Mouse (Mus musculus): ENCODE data around the gene Arhgap44. TPM values are rescaled to one million over a fixed set of nuclear protein-coding genes. Genes with fewer than 3 reads are reported as not detected.

Arhgap44 gene
- polyA plus RNA-seq, 1 experiment = 1.1 TPM

- no peaks in the 10 kb centered on the region for H3K36me3 ChIP-seq (ENCODE audit: control insufficient read depth, insufficient read depth, low read length)
- no peak overlapping the region for H3K4me3 ChIP-seq (ENCODE audit: low read depth, low read length)
- no peak overlapping the region for H3K27ac ChIP-seq (ENCODE audit: insufficient read depth, low read depth, low read length)
- no peaks in the 10 kb centered on the region for H3K4me1 ChIP-seq (ENCODE audit: control insufficient read depth, insufficient read depth, insufficient read length, low read length)
- H3K27me3 ChIP-seq (ENCODE audit: control insufficient read depth, insufficient read depth, low read length) = no peaks in the 10 kb centered on the region
- TF ChIP-seq CTCF (IDR thresholded peaks at IDR 0.05; ENCODE audit: extremely low read depth, insufficient read length, insufficient replicate concordance, low read depth, low read length) = no peak
- 84% methylated on average over 3 of the region's 3 CpGs for WGBS
Observed at GRCm38 (mm10) chr11:65139030-65139429, 23.7 kb downstream of the Arhgap44 start.

- WGBS = 56% methylated on average over 2 of the region's 2 CpGs
- H3K4me1 ChIP-seq (ENCODE audit: control insufficient read depth, insufficient read depth, insufficient read length, low read length) = no peaks in the 10 kb centered on the region
- H3K27me3 ChIP-seq (ENCODE audit: control insufficient read depth, insufficient read depth, low read length) = no peaks in the 10 kb centered on the region
- H3K4me3 ChIP-seq (ENCODE audit: low read depth, low read length) = no peak overlapping the region
- TF ChIP-seq CTCF (IDR thresholded peaks at IDR 0.05; ENCODE audit: extremely low read depth, insufficient read length, insufficient replicate concordance, low read depth, low read length) (no peak), POLR2A (IDR thresholded peaks at IDR 0.05; ENCODE audit: low read depth, low read length) (no peak)
- no peak overlapping the region for H3K27ac ChIP-seq (ENCODE audit: insufficient read depth, low read depth, low read length)
- no peaks in the 10 kb centered on the region for H3K36me3 ChIP-seq (ENCODE audit: control insufficient read depth, insufficient read depth, low read length)
Observed at GRCm38 (mm10) chr11:65137145-65137652, 25.6 kb downstream of the Arhgap44 start.

GRCm38 (mm10) chr11:65135251-65135739 lies 27.5 kb downstream of the Arhgap44 start:
- Histone ChIP-seq H3K27ac (ENCODE audit: insufficient read depth, low read depth, low read length) (no peak overlapping the region), H3K36me3 (ENCODE audit: control insufficient read depth, insufficient read depth, low read length) (no peaks in the 10 kb centered on the region), H3K4me3 (ENCODE audit: low read depth, low read length) (no peak overlapping the region), H3K4me1 (ENCODE audit: control insufficient read depth, insufficient read depth, insufficient read length, low read length) (no peaks in the 10 kb centered on the region), H3K27me3 (ENCODE audit: control insufficient read depth, insufficient read depth, low read length) (no peaks in the 10 kb centered on the region)
- 79% methylated on average over 8 of the region's 8 CpGs for WGBS
- TF ChIP-seq CTCF (IDR thresholded peaks at IDR 0.05; ENCODE audit: extremely low read depth, insufficient read length, insufficient replicate concordance, low read depth, low read length) = no peak
- TF ChIP-seq POLR2A (IDR thresholded peaks at IDR 0.05; ENCODE audit: low read depth, low read length) = no peak

- H3K4me3 ChIP-seq (ENCODE audit: low read depth, low read length) = no peak overlapping the region
- H3K27me3 ChIP-seq (ENCODE audit: control insufficient read depth, insufficient read depth, low read length) = no peaks in the 10 kb centered on the region
- H3K4me1 ChIP-seq (ENCODE audit: control insufficient read depth, insufficient read depth, insufficient read length, low read length) = no peaks in the 10 kb centered on the region
- H3K27ac ChIP-seq (ENCODE audit: insufficient read depth, low read depth, low read length) = no peak overlapping the region
- WGBS = 88% methylated on average over 4 of the region's 4 CpGs
- TF ChIP-seq CTCF (IDR thresholded peaks at IDR 0.05; ENCODE audit: extremely low read depth, insufficient read length, insufficient replicate concordance, low read depth, low read length) (no peak), POLR2A (IDR thresholded peaks at IDR 0.05; ENCODE audit: low read depth, low read length) (no peak)
- no peaks in the 10 kb centered on the region for H3K36me3 ChIP-seq (ENCODE audit: control insufficient read depth, insufficient read depth, low read length)
Observed at GRCm38 (mm10) chr11:65133661-65134060, 29.1 kb downstream of the Arhgap44 start.

GRCm38 (mm10) chr11:65129110-65129509 lies 33.7 kb downstream of the Arhgap44 start:
- Histone ChIP-seq H3K36me3 (ENCODE audit: control insufficient read depth, insufficient read depth, low read length) (no peaks in the 10 kb centered on the region), H3K27ac (ENCODE audit: insufficient read depth, low read depth, low read length) (no peak overlapping the region), H3K4me3 (ENCODE audit: low read depth, low read length) (no peak overlapping the region), H3K27me3 (ENCODE audit: control insufficient read depth, insufficient read depth, low read length) (no peaks in the 10 kb centered on the region), H3K4me1 (ENCODE audit: control insufficient read depth, insufficient read depth, insufficient read length, low read length) (no peaks in the 10 kb centered on the region)
- TF ChIP-seq CTCF (IDR thresholded peaks at IDR 0.05; ENCODE audit: extremely low read depth, insufficient read length, insufficient replicate concordance, low read depth, low read length) (no peak), POLR2A (IDR thresholded peaks at IDR 0.05; ENCODE audit: low read depth, low read length) (no peak)
- 84% methylated on average over 4 of the region's 4 CpGs for WGBS

GRCm38 (mm10) chr11:65128666-65129065 lies 34.1 kb downstream of the Arhgap44 start:
- no peaks in the 10 kb centered on the region for H3K27me3 ChIP-seq (ENCODE audit: control insufficient read depth, insufficient read depth, low read length)
- H3K4me3 ChIP-seq (ENCODE audit: low read depth, low read length) = no peak overlapping the region
- H3K4me1 ChIP-seq (ENCODE audit: control insufficient read depth, insufficient read depth, insufficient read length, low read length) = no peaks in the 10 kb centered on the region
- H3K36me3 ChIP-seq (ENCODE audit: control insufficient read depth, insufficient read depth, low read length) = no peaks in the 10 kb centered on the region
- no peak for TF ChIP-seq CTCF (IDR thresholded peaks at IDR 0.05; ENCODE audit: extremely low read depth, insufficient read length, insufficient replicate concordance, low read depth, low read length)
- TF ChIP-seq POLR2A (IDR thresholded peaks at IDR 0.05; ENCODE audit: low read depth, low read length) = no peak
- no peak overlapping the region for H3K27ac ChIP-seq (ENCODE audit: insufficient read depth, low read depth, low read length)
- WGBS = 40% methylated on average over 4 of the region's 4 CpGs

GRCm38 (mm10) chr11:65126566-65126965 lies 36.2 kb downstream of the Arhgap44 start:
- Histone ChIP-seq H3K4me1 (ENCODE audit: control insufficient read depth, insufficient read depth, insufficient read length, low read length) (no peaks in the 10 kb centered on the region), H3K27me3 (ENCODE audit: control insufficient read depth, insufficient read depth, low read length) (no peaks in the 10 kb centered on the region), H3K4me3 (ENCODE audit: low read depth, low read length) (no peak overlapping the region), H3K36me3 (ENCODE audit: control insufficient read depth, insufficient read depth, low read length) (no peaks in the 10 kb centered on the region), H3K27ac (ENCODE audit: insufficient read depth, low read depth, low read length) (no peak overlapping the region)
- no peak for TF ChIP-seq CTCF (IDR thresholded peaks at IDR 0.05; ENCODE audit: extremely low read depth, insufficient read length, insufficient replicate concordance, low read depth, low read length)
- no peak for TF ChIP-seq POLR2A (IDR thresholded peaks at IDR 0.05; ENCODE audit: low read depth, low read length)
- WGBS = 74% methylated on average over 9 of the region's 9 CpGs
